Mouse (Mus musculus) liver, adult 2 months (tissue): ENCODE results near the gene Kif12. TPM values are rescaled to one million over a fixed set of nuclear protein-coding genes. Genes with fewer than 3 reads are reported as not detected.

Experiments
- DNase-seq: peaks from one replicate; pipeline ENCODE4 v3.0.0-alpha.2; 2011; ENCODE audit warnings: low read depth, low spot score; ENCODE audit errors: extremely low read depth
- H3K27ac ChIP-seq: fragments of 200-500 bp; replicated peaks from 2 replicates; pipeline ENCODE4 v1.5.1; 2012; ENCODE audit warnings: low read depth, mild to moderate bottlenecking, control low read depth, inconsistent platforms, low read length; ENCODE audit not compliant: insufficient read depth
- H3K27me3 ChIP-seq: fragments of 200-500 bp; 2 replicates; pipeline ENCODE4 v1.6.1; 2012; ENCODE audit warnings: mild to moderate bottlenecking, moderate library complexity, low read length, inconsistent platforms; ENCODE audit not compliant: control insufficient read depth, insufficient read depth
- H3K36me3 ChIP-seq: fragments of 200-500 bp; 2 replicates; pipeline ENCODE4 v1.6.1; 2012; ENCODE audit warnings: low read length, inconsistent platforms; ENCODE audit not compliant: control insufficient read depth, insufficient read depth
- H3K4me1 ChIP-seq: fragments of 200-500 bp; 2 replicates; pipeline ENCODE4 v1.6.1; 2011; ENCODE audit warnings: low read length; ENCODE audit not compliant: control insufficient read depth, insufficient read depth
- H3K4me3 ChIP-seq: fragments of 200-500 bp; 2 replicates; pipeline ENCODE4 v1.5.1; 2011; ENCODE audit warnings: low read depth, mild to moderate bottlenecking, control low read depth, low read length, moderate library complexity; ENCODE audit not compliant: insufficient read depth
- H3K79me2 ChIP-seq: fragments of 200-500 bp; 2 replicates; pipeline ENCODE4 v1.6.1; 2012; ENCODE audit warnings: inconsistent platforms, mild to moderate bottlenecking, low read length, moderate library complexity; ENCODE audit not compliant: control insufficient read depth, insufficient read depth
- H3K9ac ChIP-seq: fragments of 200-500 bp; 2 replicates; pipeline ENCODE4 v1.6.1; 2012; ENCODE audit warnings: low read depth, mild to moderate bottlenecking, control low read depth, inconsistent platforms, low read length
- CTCF ChIP-seq: fragments of 200-500 bp; IDR thresholded peaks from 2 replicates; pipeline ENCODE4 v1.5.1; 2011; ENCODE audit warnings: low read depth, low read length, control low read depth
- POLR2A ChIP-seq: fragments of 200-500 bp; IDR thresholded peaks from 2 replicates; pipeline ENCODE4 v1.6.1; 2011; ENCODE audit warnings: low read length, control low read depth; ENCODE audit not compliant: insufficient read depth; ENCODE audit errors: extremely low read depth
- WGBS: fragments of 180-500 bp; shearing (Covaris S2); methylation state at CpG from one replicate; pipeline ENCODE4 v1.1.7; 2018; 5-methylcytosine and 5-hydroxymethylcytosine counted together
- polyA plus RNA-seq: library from polyadenylated mRNA; depleted of rRNA; stranded (reverse); fragments of >200 nt; gene quantifications from 2 replicates; pipeline ENCODE4 v1.2.3, GENCODE M21; 2012
- total RNA-seq: library from RNA; depleted of rRNA; stranded (reverse); fragments of >200 nt; gene quantifications from 2 replicates; pipeline ENCODE4 v1.2.3, GENCODE M21; 2014

Kif12 gene
- total and polyA plus RNA-seq, 2 experiments = 0.28 to 0.64 TPM

- no peaks in the 10 kb centered on the region; the same call in 1 of the 2 replicates for H3K36me3 ChIP-seq
- peak; percentile 99 for DNase-seq
- WGBS = 21% methylated on average over 8 of the region's 8 CpGs
- no peaks in the 10 kb centered on the region for H3K27me3 ChIP-seq
- H3K4me1 ChIP-seq = peaks cover 37% of the 10 kb centered on the region
- H3K9ac ChIP-seq = peak overlapping the region; percentile 50
- peaks cover 12% of the 10 kb centered on the region; the same call in 1 of the 2 replicates for H3K79me2 ChIP-seq
- peak overlapping the region; percentile 99 for H3K27ac ChIP-seq
- no peak for TF ChIP-seq CTCF
- TF ChIP-seq POLR2A = no peak
- H3K4me3 ChIP-seq = no peak overlapping the region
Measured at GRCm38 (mm10) chr4:63156726-63157634, 15.0 kb downstream of the Kif12 start.

- 18% methylated on average over 2 of the region's 2 CpGs for WGBS
- H3K79me2 ChIP-seq = peaks cover 12% of the 10 kb centered on the region; the same call in 1 of the 2 replicates
- peaks cover 47% of the 10 kb centered on the region for H3K4me1 ChIP-seq
- no peaks in the 10 kb centered on the region for H3K27me3 ChIP-seq
- no peak overlapping the region for H3K9ac ChIP-seq
- no peak overlapping the region for H3K4me3 ChIP-seq
- H3K36me3 ChIP-seq = peaks cover 5% of the 10 kb centered on the region
- peak overlapping the region; percentile 69 for H3K27ac ChIP-seq
- DNase-seq = peak; percentile 57
- no peak for TF ChIP-seq CTCF
- no peak for TF ChIP-seq POLR2A
Measured at GRCm38 (mm10) chr4:63155596-63155995, 16.3 kb downstream of the Kif12 start.

DNA sequence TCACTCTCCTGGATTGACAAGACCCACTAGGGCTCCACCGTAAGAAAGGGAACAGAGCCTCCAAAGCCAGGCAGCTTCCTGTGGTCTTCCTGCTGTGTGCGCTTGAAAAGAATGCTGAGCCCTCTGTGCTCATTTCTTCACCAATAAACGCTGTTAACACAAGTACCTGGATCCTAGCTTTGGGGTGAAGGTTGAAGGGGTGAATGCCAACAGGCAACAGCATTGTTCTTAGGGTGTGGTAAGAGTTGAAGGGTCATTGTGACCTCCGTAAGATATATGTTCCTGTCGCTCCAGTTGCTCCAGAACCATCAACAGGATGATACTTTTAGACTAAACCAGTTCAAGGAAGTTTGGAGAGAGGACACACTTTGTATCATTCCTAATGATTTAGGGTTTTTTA is 17.2 kb downstream of the Kif12 start, which contains the start of gene Ambp:
Ambp (minus strand) TSS at position 101 of the 400 bp plus-strand sequence.
- Histone ChIP-seq H3K36me3 (peaks cover 8% of the 10 kb centered on the region), H3K9ac (peak within 1 kb of the TSS; percentile 79), H3K4me3 (peak within 1 kb of the TSS; percentile 85), H3K79me2 (peaks cover 12% of the 10 kb centered on the region; the same call in 1 of the 2 replicates), H3K4me1 (peaks cover 49% of the 10 kb centered on the region), H3K27me3 (no peaks in the 10 kb centered on the region), H3K27ac (peak within 1 kb of the TSS; percentile 88)
- peak; percentile 68 for DNase-seq
- TF ChIP-seq CTCF (no peak), POLR2A (no peak)
- WGBS = 29% methylated on average over 5 of the region's 5 CpGs

- H3K9ac ChIP-seq = peak overlapping the region; percentile 79
- peaks cover 49% of the 10 kb centered on the region for H3K4me1 ChIP-seq
- peak overlapping the region; percentile 88 for H3K27ac ChIP-seq
- 20% methylated on average over 4 of the region's 4 CpGs for WGBS
- peaks cover 15% of the 10 kb centered on the region for H3K36me3 ChIP-seq
- H3K27me3 ChIP-seq = no peaks in the 10 kb centered on the region
- peak; percentile 97 for DNase-seq
- TF ChIP-seq CTCF (no peak), POLR2A (peak; percentile 67; the same call in 1 of the 2 replicates)
- H3K4me3 ChIP-seq = peak overlapping the region; percentile 85
- peaks cover 12% of the 10 kb centered on the region; the same call in 1 of the 2 replicates for H3K79me2 ChIP-seq
Measured at GRCm38 (mm10) chr4:63154028-63154427, 17.9 kb downstream of the Kif12 start.

DNA sequence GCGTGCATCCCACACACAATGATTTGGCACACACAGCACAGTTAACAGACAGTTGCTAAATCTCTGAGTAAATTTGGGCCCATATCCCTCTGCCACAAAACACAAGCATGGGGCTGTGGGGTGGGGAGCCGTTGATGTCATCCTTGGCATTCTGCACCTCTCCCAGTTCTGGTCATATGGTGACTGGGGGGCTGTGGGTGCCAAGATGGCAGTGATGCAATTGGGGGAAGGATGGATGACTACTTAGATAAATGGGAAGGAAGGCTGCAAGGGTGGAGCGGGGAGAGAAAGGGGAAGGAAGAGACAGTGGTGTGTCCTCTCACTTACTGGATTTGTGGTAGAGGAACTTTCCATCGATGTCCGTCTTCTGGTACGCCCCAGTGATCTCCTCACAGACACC is 20.8 kb downstream of the Kif12 start:
- peaks cover 43% of the 10 kb centered on the region for H3K36me3 ChIP-seq
- WGBS = 26% methylated on average over 6 of the region's 6 CpGs

DNA sequence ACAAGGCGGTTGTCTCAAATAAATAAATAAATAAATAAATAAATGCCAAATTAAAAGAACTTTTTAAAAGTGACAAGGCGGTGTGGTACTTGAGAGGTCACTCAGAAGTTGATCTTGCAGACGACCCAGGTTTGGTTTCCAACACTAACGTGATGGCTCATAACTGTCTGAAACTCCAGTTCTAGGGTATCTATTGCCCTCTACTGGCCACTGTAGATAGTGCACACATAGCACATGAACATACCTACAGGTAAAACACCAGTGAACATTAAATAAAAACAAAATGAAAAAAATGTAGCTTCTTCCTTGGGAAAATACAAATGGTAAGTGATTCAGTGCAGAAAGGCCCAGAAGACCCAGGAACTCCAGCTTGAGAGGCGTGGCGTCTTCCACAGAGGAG is 24.7 kb downstream of the Kif12 start:
- H3K27me3 ChIP-seq = no peaks in the 10 kb centered on the region
- H3K4me3 ChIP-seq = no peak overlapping the region
- H3K79me2 ChIP-seq = peaks cover 1% of the 10 kb centered on the region; the same call in 1 of the 2 replicates
- H3K9ac ChIP-seq = no peak overlapping the region
- H3K27ac ChIP-seq = no peak overlapping the region
- H3K4me1 ChIP-seq = peaks cover 15% of the 10 kb centered on the region
- WGBS = 94% methylated on average over 6 of the region's 6 CpGs
- peak; percentile 41 for DNase-seq
- no peak for TF ChIP-seq CTCF
- no peak for TF ChIP-seq POLR2A
- H3K36me3 ChIP-seq = peaks cover 74% of the 10 kb centered on the region

More for the DNA sequence above, 20.8 kb downstream of the Kif12 start:
- no peak for TF ChIP-seq CTCF
- TF ChIP-seq POLR2A = no peak
- peak overlapping the region; percentile 11 for H3K27ac ChIP-seq
- H3K9ac ChIP-seq = peak overlapping the region; percentile 25; the same call in 1 of the 2 replicates
- H3K27me3 ChIP-seq = no peaks in the 10 kb centered on the region
- H3K79me2 ChIP-seq = peaks cover 12% of the 10 kb centered on the region; the same call in 1 of the 2 replicates
- DNase-seq = peak; percentile 73
- peak overlapping the region; percentile 30; the same call in 1 of the 2 replicates for H3K4me3 ChIP-seq
- H3K4me1 ChIP-seq = peaks cover 31% of the 10 kb centered on the region
